ENCODE assay signal across 7 mouse cellular contexts in genomic region chr10:39555740-39556139, GRCm38 (mm10). TPM values are rescaled to one million over a fixed set of nuclear protein-coding genes. Genes with fewer than 3 reads are reported as not detected.
DNase-seq lines count a peak whose midpoint lies in the region; ATAC-seq and TF ChIP-seq lines count a peak whose summit lies in the region.

No protein-coding gene starts in this region.

- H3K36me3 ChIP-seq in neural tube, embryonic 11.5 days (ENCODE audit: control insufficient read depth, insufficient read depth, low read length): no peaks in the 10 kb centered on the region; the same call in 1 of the 2 replicates
- peaks cover 11% of the 10 kb centered on the region; the same call in 1 of the 2 replicates for H3K36me3 ChIP-seq in intestine, postnatal 0 days (ENCODE audit: control insufficient read depth, insufficient read depth)

- H3K27ac ChIP-seq in neural tube, embryonic 11.5 days (ENCODE audit: low read depth, low read length): peak overlapping the region; percentile 60
- H3K27ac ChIP-seq in intestine, postnatal 0 days (ENCODE audit: low read depth, low read length): peak overlapping the region; percentile 41

- no peak overlapping the region for H3K4me2 ChIP-seq in neural tube, embryonic 11.5 days (ENCODE audit: low read depth)
- peak overlapping the region; percentile 13 for H3K4me2 ChIP-seq in intestine, postnatal 0 days (replicated peaks; ENCODE audit: low read depth)

- no peak overlapping the region for H3K4me3 ChIP-seq in neural tube, embryonic 11.5 days (ENCODE audit: low read depth, low read length)
- H3K4me3 ChIP-seq in intestine, postnatal 0 days (ENCODE audit: low read depth, low read length): no peak overlapping the region

- H3K9ac ChIP-seq in neural tube, embryonic 11.5 days (ENCODE audit: low read length): no peak overlapping the region
- H3K9ac ChIP-seq in intestine, postnatal 0 days (ENCODE audit: low read depth, low read length): no peak overlapping the region

- ATAC-seq in neural tube, embryonic 11.5 days (ENCODE audit: insufficient read depth, low FRiP score, low TSS enrichment): no peak
- ATAC-seq in intestine, postnatal 0 days: no peak

- no peaks in the 10 kb centered on the region for H3K27me3 ChIP-seq in neural tube, embryonic 11.5 days (ENCODE audit: control insufficient read depth, insufficient read depth, low read length)
- H3K27me3 ChIP-seq in intestine, postnatal 0 days (replicated peaks; ENCODE audit: control insufficient read depth, insufficient read depth, low read length): no peaks in the 10 kb centered on the region

- peaks cover 52% of the 10 kb centered on the region for H3K4me1 ChIP-seq in neural tube, embryonic 11.5 days (ENCODE audit: control insufficient read depth, insufficient read depth, low read length)
- 0 out of 2 replicates have a peak, but pooled peaks cover 8% of the 10 kb centered on the region for H3K4me1 ChIP-seq in intestine, postnatal 0 days (replicated peaks; ENCODE audit: control insufficient read depth, insufficient read depth, low read length)

- H3K9me3 ChIP-seq in neural tube, embryonic 11.5 days (ENCODE audit: control insufficient read depth, low read length): no peaks in the 10 kb centered on the region
- H3K9me3 ChIP-seq in intestine, postnatal 0 days (ENCODE audit: control insufficient read depth): no peaks in the 10 kb centered on the region

- no peak for DNase-seq in neural tube, embryonic 11.5 days (ENCODE audit: low spot score)
- DNase-seq in neural tube, embryonic 10.5 days (ENCODE audit: extremely low spot score, low spot score): no peak
- peak; percentile 43 for DNase-seq in lung, postnatal 14 days
- no peak for DNase-seq in left cerebral cortex, adult 11 months (ENCODE audit: low spot score)
- DNase-seq in cerebellum, postnatal 10 days: no peak
- DNase-seq in cerebellum, adult 9-10 months: no peak

- 41% methylated on average over 5 of the region's 5 CpGs for WGBS in neural tube, embryonic 11.5 days
- 31% methylated on average over 5 of the region's 5 CpGs for WGBS in intestine, postnatal 0 days

- peak; percentile 31; the same call in 1 of the 2 replicates for TF ChIP-seq CTCF in intestine, postnatal 0 days (IDR thresholded peaks at IDR 0.05; ENCODE audit: low read depth)

RNA-seq across cellular contexts. Expression of gene Traf3ip2, which starts 57.0 kb away (rescaled TPM):
- polyA plus RNA-seq in neural tube, embryonic 11.5 days (2014; fragmentation: Nextera tagmentation; extraction: Ambion mirVana): 9.4 TPM in 2 replicates
- 25.3 and 27.8 TPM in 2 replicates for polyA plus RNA-seq in intestine, postnatal 0 days (2015; fragmentation: Nextera tagmentation; extraction: Ambion mirVana)
